Comparison of ENCODE assay signal across 12 mouse cellular contexts in genomic region chr2:116103411-116103996, GRCm38 (mm10). TPM values are rescaled to one million over a fixed set of nuclear protein-coding genes. Genes with fewer than 3 reads are reported as not detected.
DNase-seq lines count a peak whose midpoint lies in the region; ATAC-seq and TF ChIP-seq lines count a peak whose summit lies in the region.
"Had no signal": no experiment of that assay in that cellular context is flagged by ENCODE, and none has a peak within 500 bp of the region (broad histone marks: within the 10 kb centered on the region; RNA-seq: fewer than 3 reads in every experiment).

No protein-coding gene starts in this region.

- H3K4me1 ChIP-seq in neural tube, embryonic 15.5 days = no peaks in the 10 kb centered on the region
- H3K4me1 ChIP-seq in forebrain, embryonic 16.5 days (replicated peaks; ENCODE audit: control insufficient read depth, insufficient read depth, low read length) = no peaks in the 10 kb centered on the region; the same call in 1 of the 2 replicates
- H3K4me1 ChIP-seq: liver, embryonic 13.5 days had no signal

- intact Hi-C loops in heart, postnatal 14 days (cut with DNase I) = loop anchor here (5.0 to 10.0 kb wide), 3 partner anchors 586 to 1669 kb away; no protein-coding TSS in a partner anchor

- H3K9me3 ChIP-seq in neural tube, embryonic 15.5 days (replicated peaks) = no peaks in the 10 kb centered on the region
- no peaks in the 10 kb centered on the region; the same call in 1 of the 2 replicates for H3K9me3 ChIP-seq in forebrain, embryonic 16.5 days (ENCODE audit: control insufficient read depth, low read length)
- H3K9me3 ChIP-seq: heart, embryonic 10.5 days; liver, embryonic 13.5 days had no signal

- 67% methylated on average over 5 of the region's 5 CpGs for WGBS in neural tube, embryonic 15.5 days
- 41% methylated on average over 5 of the region's 5 CpGs for WGBS in forebrain, embryonic 16.5 days

- DNase-seq in heart, adult 11 months = peak; percentile 70
- DNase-seq in heart, postnatal 14 days = no peak
- DNase-seq in neural tube, embryonic 10.5 days (ENCODE audit: extremely low spot score, low spot score) = peak; percentile 38
- DNase-seq in retina, embryonic 14.5 days (ENCODE audit: low spot score) = peak; percentile 57
- no peak for DNase-seq in layer of hippocampus, adult 2 months (ENCODE audit: low spot score in 2 of 2)
- no peak for DNase-seq in adrenal gland, postnatal 10 days
- DNase-seq: liver, embryonic 13.5 days; thymus, adult 18-20 months had no signal

- H3K27ac ChIP-seq in neural tube, embryonic 15.5 days (replicated peaks) = no peak overlapping the region
- H3K27ac ChIP-seq in forebrain, embryonic 16.5 days (ENCODE audit: low read length) = no peak overlapping the region
- no peak overlapping the region for H3K27ac ChIP-seq in layer of hippocampus, adult 2 months
- H3K27ac ChIP-seq: heart, embryonic 10.5 days; liver, embryonic 13.5 days; macrophage had no signal

- H3K4me3 ChIP-seq in neural tube, embryonic 15.5 days (replicated peaks) = no peak overlapping the region
- H3K4me3 ChIP-seq in forebrain, embryonic 16.5 days (replicated peaks; ENCODE audit: low read length) = no peak overlapping the region
- no peak overlapping the region for H3K4me3 ChIP-seq in layer of hippocampus, adult 2 months
- H3K4me3 ChIP-seq: heart, embryonic 10.5 days; liver, embryonic 13.5 days had no signal

- ATAC-seq in neural tube, embryonic 15.5 days (ENCODE audit: low FRiP score) = no peak
- ATAC-seq in forebrain, embryonic 16.5 days = peak; percentile 55; the same call in 1 of the 2 replicates

- no peak for TF ChIP-seq CTCF in layer of hippocampus, adult 2 months (conservative IDR thresholded peaks at IDR 0.05)

- no peaks in the 10 kb centered on the region for H3K36me3 ChIP-seq in neural tube, embryonic 15.5 days
- H3K36me3 ChIP-seq in forebrain, embryonic 16.5 days (ENCODE audit: control insufficient read depth, insufficient read depth) = no peaks in the 10 kb centered on the region
- H3K36me3 ChIP-seq: heart, embryonic 10.5 days; liver, embryonic 13.5 days had no signal

- no peak overlapping the region for H3K4me2 ChIP-seq in neural tube, embryonic 15.5 days
- H3K4me2 ChIP-seq in forebrain, embryonic 16.5 days (ENCODE audit: low read length) = no peak overlapping the region
- H3K4me2 ChIP-seq: liver, embryonic 13.5 days had no signal

- no peaks in the 10 kb centered on the region for H3K27me3 ChIP-seq in neural tube, embryonic 15.5 days (replicated peaks)
- no peaks in the 10 kb centered on the region for H3K27me3 ChIP-seq in forebrain, embryonic 16.5 days (replicated peaks; ENCODE audit: control insufficient read depth, insufficient read depth, low read length)
- H3K27me3 ChIP-seq: liver, embryonic 13.5 days had no signal

- H3K9ac ChIP-seq in neural tube, embryonic 15.5 days (replicated peaks) = no peak overlapping the region
- H3K9ac ChIP-seq in forebrain, embryonic 16.5 days (replicated peaks; ENCODE audit: low read depth, low read length) = no peak overlapping the region; the same call in 1 of the 2 replicates
- H3K9ac ChIP-seq: liver, embryonic 13.5 days had no signal

RNA-seq across cellular contexts. Expression of gene Meis2, which starts 37.9 kb away (rescaled TPM):
- total RNA-seq in heart, postnatal 14 days (2021) = 10 to 100 TPM; 19.9 to 21.3 TPM
- 74.4 and 95.5 TPM in 2 replicates for polyA plus RNA-seq in neural tube, embryonic 15.5 days (2015; fragmentation: Nextera tagmentation; extraction: Ambion mirVana)
- 143 and 154 TPM in 2 replicates for polyA plus RNA-seq in forebrain, embryonic 16.5 days (2015; fragmentation: Nextera tagmentation; extraction: Ambion mirVana)
- total RNA-seq in layer of hippocampus, adult 2 months (2021) = 10 to 100 TPM; 43.2 to 45.9 TPM
- 100 to 1,000 TPM in 1 of 2 experiments, 10 to 100 TPM in 1; 93.8 to 104 TPM for total RNA-seq in adrenal gland, postnatal 10 days (2021)
- polyA plus RNA-seq: macrophage had no signal

Comparison
In these comparisons a context has a peak if more than half of its experiments do, and no peak if none do; other contexts are left out.
1. DNase-seq: peak in heart, adult 11 months (single experiment), neural tube, embryonic 10.5 days (single experiment) and retina, embryonic 14.5 days (single experiment); none in heart, postnatal 14 days (0 of 2), layer of hippocampus, adult 2 months (0 of 2) and adrenal gland, postnatal 10 days (single experiment).